In genomic region chr17:5248957-5249656, GRCm38 (mm10) we compare ENCODE assay signal across 8 mouse cellular contexts.
DNase-seq lines count a peak whose midpoint lies in the region; ATAC-seq and TF ChIP-seq lines count a peak whose summit lies in the region.

No protein-coding gene starts in this region.

- TF ChIP-seq CTCF in kidney, adult 2 months (conservative IDR thresholded peaks at IDR 0.05; ENCODE audit: insufficient read depth, insufficient read length, low read depth, low read length), result no peak

- peaks cover 26% of the 10 kb centered on the region for H3K4me1 ChIP-seq in neural tube, embryonic 12.5 days
- H3K4me1 ChIP-seq in kidney, adult 2 months (ENCODE audit: control insufficient read depth, insufficient read depth, low read length), result peaks cover 25% of the 10 kb centered on the region

- no peak overlapping the region for H3K9ac ChIP-seq in neural tube, embryonic 12.5 days

- ATAC-seq in neural tube, embryonic 12.5 days (ENCODE audit: low FRiP score, low read depth), result no peak

- H3K9me3 ChIP-seq in neural tube, embryonic 12.5 days, result no peaks in the 10 kb centered on the region

- no peaks in the 10 kb centered on the region for H3K36me3 ChIP-seq in neural tube, embryonic 12.5 days
- no peaks in the 10 kb centered on the region for H3K36me3 ChIP-seq in kidney, adult 2 months (ENCODE audit: control insufficient read depth, insufficient read depth, low read length)

- 54% methylated on average over 17 of the region's 17 CpGs for WGBS in neural tube, embryonic 12.5 days
- 43% methylated on average over 17 of the region's 17 CpGs for WGBS in kidney, adult 2 months

- no peak for DNase-seq in neural tube, embryonic 10.5 days (ENCODE audit: extremely low spot score, low spot score)
- DNase-seq in cerebellum, postnatal 25 days, result peak; percentile 90 to 93
- DNase-seq in kidney, adult 2 months, result peak; percentile 66
- peak; percentile 36 for DNase-seq in liver
- peak; percentile 51 for DNase-seq in right cerebral cortex, postnatal 4 days
- DNase-seq in thymus, postnatal 36 days, result no peak
- no peak for DNase-seq in gastrocnemius, postnatal 4 days (ENCODE audit: low spot score in 2 of 2)

- no peak overlapping the region for H3K4me3 ChIP-seq in neural tube, embryonic 12.5 days
- H3K4me3 ChIP-seq in kidney, adult 2 months (ENCODE audit: insufficient read depth, low read depth, low read length), result no peak overlapping the region

- TF ChIP-seq POLR2A in kidney, adult 2 months (IDR thresholded peaks at IDR 0.05; ENCODE audit: low read depth, low read length), result no peak

- H3K27me3 ChIP-seq in neural tube, embryonic 12.5 days (replicated peaks), result no peaks in the 10 kb centered on the region
- H3K27me3 ChIP-seq in kidney, adult 2 months (replicated peaks; ENCODE audit: control insufficient read depth, insufficient read depth, low read length), result no peaks in the 10 kb centered on the region

- 0 out of 2 replicates have a peak overlapping the region, but pooled peaks have one; percentile 22 for H3K4me2 ChIP-seq in neural tube, embryonic 12.5 days (replicated peaks)

- H3K27ac ChIP-seq in neural tube, embryonic 12.5 days, result no peak overlapping the region; the same call in 1 of the 2 replicates
- peak overlapping the region; percentile 17 for H3K27ac ChIP-seq in kidney, adult 2 months (ENCODE audit: insufficient read depth, low read depth, low read length)

Comparison
In these comparisons a context has a peak if more than half of its experiments do, and no peak if none do; other contexts are left out.
1. DNase-seq: peak in cerebellum, postnatal 25 days (2 of 2), kidney, adult 2 months (single experiment), liver (single experiment) and right cerebral cortex, postnatal 4 days (single experiment); none in neural tube, embryonic 10.5 days (single experiment), thymus, postnatal 36 days (0 of 2) and gastrocnemius, postnatal 4 days (0 of 2).